Mouse (Mus musculus) left cerebral cortex, postnatal 36 days (tissue): ENCODE measurements at regions not wholly inside any gene's neighbourhood (a gene's known extent, or its start where the extent isn't known, plus 50 kb on each side); places are given as distances from the start of the nearest gene placed in this dataset.
A peak's percentile ranks its signal among the peaks of the same experiment; 100 is the strongest.
"Not testable (repeated sequence)": the region's sequence is repeated elsewhere in the genome, so short reads cannot be mapped to it uniquely, and the experiment has no call there.

Experiments used
- DNase-seq, 2 experiments: peaks; one replicate each; pipeline ENCODE4 v3.0.0; 2021 to 2022; ENCODE audit warnings: low spot score in 2 of 2, mixed read lengths in 1 of 2
- intact Hi-C: fragments of 180-260 bp; cut with DNase I; formaldehyde crosslinking; loops from one replicate; pipeline ENCODE4 v1.15.1; 2025

DNA sequence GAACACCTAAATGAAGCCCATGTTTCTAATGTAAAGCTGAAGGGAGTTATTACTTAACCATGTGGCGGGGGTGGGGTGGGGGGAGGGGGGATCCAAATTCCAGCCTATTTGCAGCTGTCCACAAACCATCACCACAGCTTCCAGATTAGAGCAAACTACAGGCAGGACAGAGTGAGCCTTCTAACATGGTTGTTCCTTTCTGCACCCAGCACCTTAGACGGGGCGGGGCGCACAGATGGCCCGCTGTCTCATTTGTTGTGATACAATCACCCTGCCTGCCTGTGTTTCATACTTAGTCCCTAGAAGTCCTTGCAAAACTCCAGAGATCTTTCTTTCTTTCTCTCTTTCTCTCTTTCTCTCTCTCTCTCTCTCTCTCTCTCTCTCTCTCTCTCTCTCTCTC is 182.8 kb upstream of the Arhgap18 start:
- intact Hi-C loops: no loop called here
- DNase-seq: no peak

DNA sequence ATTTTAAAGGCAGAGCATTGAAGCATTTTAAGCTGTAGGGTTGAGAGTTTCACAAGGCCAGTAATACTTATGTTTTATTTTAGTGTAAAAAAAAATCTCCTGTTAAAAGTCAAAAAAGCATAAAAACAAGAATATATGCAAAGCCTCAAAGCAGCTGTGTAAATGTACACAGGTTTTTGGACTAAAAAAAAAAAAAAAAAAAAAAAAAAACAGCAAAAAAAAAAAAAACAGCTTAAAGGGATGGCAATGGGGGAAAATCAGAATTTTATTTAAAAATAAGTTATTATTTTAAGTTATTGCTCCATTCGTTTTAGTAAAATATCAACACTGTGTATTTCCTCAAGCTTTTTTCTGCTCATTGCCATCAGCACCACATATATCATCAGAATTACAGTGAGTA is 181.8 kb upstream of the Arhgap18 start:
- intact Hi-C loops: no loop called here
- no peak for DNase-seq

DNA sequence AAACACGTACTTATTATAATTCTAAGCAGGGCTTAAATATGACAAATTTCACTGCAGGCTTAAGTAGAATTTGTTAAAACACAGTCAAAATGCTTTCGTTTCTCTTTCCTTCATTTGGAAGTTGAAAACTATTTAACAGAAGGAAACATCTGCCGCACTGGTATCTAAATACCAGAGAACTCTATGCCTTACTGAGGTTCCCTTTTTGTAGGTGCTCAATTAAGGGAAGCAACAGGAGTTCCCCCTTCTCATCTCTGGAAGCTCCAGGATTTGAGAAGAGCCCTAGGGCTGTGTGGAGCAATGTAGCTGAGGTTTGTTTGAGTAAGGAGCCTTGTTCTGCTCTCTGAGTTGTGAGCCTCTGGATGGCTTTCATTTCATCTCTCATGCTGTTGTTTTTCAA is 177.1 kb upstream of the Arhgap18 start:
- no peak for DNase-seq
- intact Hi-C loops: no loop called here

- no peak for DNase-seq
- intact Hi-C loops: no loop called here
Observed at GRCm38 (mm10) chr10:26577087-26577486, 176.1 kb upstream of the Arhgap18 start.

GRCm38 (mm10) chr10:26585106-26585505 is 168.1 kb upstream of the Arhgap18 start:
- DNase-seq: no peak
- intact Hi-C loops: no loop called here

- DNase-seq, intact Hi-C loops: not testable (repeated sequence)
Observed at GRCm38 (mm10) chr10:26607081-26607480, 146.1 kb upstream of the Arhgap18 start.

DNA sequence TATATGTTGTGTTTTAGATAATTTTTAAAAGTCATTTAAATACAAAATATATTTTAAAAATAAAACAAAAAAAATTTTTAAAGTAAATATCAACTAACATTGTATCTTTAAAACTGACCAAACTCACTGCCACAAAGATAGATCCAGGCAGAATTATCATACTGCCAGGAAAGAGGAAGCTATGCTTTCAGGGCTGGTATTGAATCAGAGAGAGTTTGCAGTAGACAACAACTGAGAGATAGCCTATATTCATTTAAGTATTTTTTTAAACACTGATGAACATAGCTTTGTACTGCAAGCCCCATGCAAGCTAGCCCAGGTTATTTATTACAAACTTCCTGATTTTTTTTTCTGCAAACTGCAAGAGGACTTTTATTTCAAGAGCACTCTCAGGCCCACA is 142.0 kb upstream of the Arhgap18 start:
- no peak for DNase-seq
- intact Hi-C loops: no loop called here

DNA sequence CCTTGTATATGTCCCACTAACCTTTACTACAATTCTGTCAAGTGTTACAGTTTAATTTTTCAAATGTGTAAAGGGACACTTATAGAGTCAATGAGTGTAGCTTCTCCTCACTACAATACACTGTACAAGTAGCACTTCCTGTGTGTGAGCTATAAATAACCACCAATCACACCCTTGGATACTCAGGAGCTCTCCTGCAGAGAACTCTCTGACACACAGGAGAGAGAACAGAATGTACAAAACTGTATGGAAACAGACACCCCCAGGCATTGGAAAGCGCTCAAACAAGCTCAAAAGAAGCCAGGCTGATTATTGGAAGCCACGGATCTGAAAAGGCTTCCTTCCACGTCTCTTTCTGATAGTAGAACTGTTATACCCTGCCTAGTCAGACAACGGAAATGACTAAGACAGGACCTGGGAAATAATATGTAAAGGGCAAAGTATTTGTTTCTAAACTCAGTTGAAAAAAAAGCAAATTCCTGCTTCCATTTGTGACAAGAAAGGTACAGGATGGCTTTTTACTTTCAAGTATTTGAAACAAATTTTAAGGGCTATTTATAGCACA is 122.9 kb upstream of the Arhgap18 start:
- DNase-seq: no peak

GRCm38 (mm10) chr10:26632266-26632665 is 121.0 kb upstream of the Arhgap18 start:
- intact Hi-C loops: no loop called here
- peak in 1 of 2 experiments; percentile 4 for DNase-seq

More for the DNA sequence above, 122.9 kb upstream of the Arhgap18 start:
- intact Hi-C loops: no loop called here

- intact Hi-C loops: no loop called here
- no peak for DNase-seq
Observed at GRCm38 (mm10) chr10:26637459-26637858, 115.8 kb upstream of the Arhgap18 start.

- no peak for DNase-seq
- intact Hi-C loops: no loop called here
Observed at GRCm38 (mm10) chr10:26638056-26638455, 115.2 kb upstream of the Arhgap18 start.

GRCm38 (mm10) chr10:26639118-26639517 is 114.1 kb upstream of the Arhgap18 start:
- intact Hi-C loops: no loop called here

GRCm38 (mm10) chr10:26653103-26653502 is 100.1 kb upstream of the Arhgap18 start:
- DNase-seq: no peak
- intact Hi-C loops: no loop called here

More at GRCm38 (mm10) chr10:26639118-26639517, 114.1 kb upstream of the Arhgap18 start:
- DNase-seq: no peak

- no peak for DNase-seq
- intact Hi-C loops: no loop called here
Observed at GRCm38 (mm10) chr10:26664270-26664669, 89.0 kb upstream of the Arhgap18 start.

- intact Hi-C loops: no loop called here
Observed at GRCm38 (mm10) chr10:26679500-26680227, 73.6 kb upstream of the Arhgap18 start.

DNA sequence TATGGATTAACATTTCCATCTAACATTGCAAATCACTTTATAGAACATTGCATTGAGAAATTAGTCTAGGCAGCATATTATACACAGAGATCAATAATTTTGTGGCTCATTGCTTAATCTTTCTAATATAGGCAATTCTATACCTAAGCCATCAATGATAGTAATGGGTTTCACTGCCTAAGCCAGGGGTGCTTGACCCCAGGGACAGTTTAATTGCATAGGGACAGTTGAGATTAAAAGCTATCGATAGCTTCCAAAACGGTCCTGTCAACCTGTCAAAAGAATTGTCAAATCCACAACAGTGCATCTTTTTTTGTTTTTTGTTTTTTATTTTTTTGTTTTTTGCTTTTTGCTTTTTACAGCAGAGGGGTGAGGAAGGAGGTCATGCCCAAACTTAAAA is 58.5 kb upstream of the Arhgap18 start:
- intact Hi-C loops: no loop called here
- no peak for DNase-seq

More at GRCm38 (mm10) chr10:26679500-26680227, 73.6 kb upstream of the Arhgap18 start:
- no peak for DNase-seq

DNA sequence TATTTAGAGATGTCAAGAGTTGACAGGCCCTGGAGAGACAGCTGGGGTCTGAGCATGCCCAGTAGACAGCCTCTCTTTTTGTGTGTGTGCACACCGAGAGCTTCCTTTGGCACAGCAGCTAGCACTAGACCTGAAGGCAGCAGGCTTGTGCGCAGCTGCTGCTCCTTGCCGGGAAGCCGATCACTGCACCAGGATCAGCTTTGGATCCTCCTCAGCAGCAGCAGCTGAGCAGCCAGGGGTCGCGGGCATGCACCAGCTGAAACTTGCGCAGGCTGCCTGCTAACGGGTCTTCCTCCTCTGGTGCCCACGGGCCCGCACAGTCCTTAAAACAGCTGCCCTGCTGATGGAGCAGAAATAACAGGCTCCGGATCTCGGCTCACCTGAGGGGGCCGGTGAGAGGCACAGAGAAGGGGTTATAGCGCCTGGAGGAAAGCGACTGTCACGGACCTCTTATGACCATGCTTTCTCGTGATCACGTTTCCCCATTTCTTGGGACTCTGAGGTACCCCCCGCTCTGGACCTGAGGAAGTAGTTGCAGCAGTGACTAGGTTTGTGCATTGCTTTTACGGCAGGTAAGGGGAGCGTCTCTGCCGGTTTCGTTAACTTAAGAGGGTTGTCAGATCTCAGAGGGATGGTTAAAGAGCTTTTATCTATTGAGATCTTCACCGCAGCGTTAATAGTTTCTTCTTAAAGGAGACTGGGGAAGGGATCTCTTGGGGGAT is 57.8 kb upstream of the Arhgap18 start:
- intact Hi-C loops: no loop called here
- peak; percentile 57 to 69 for DNase-seq
